Mouse (Mus musculus) large intestine, adult 2 months (tissue): ENCODE measurements around the gene Mapk1ip1. TPM values are rescaled to one million over a fixed set of nuclear protein-coding genes. Genes with fewer than 3 reads are reported as not detected.

Source experiments
- DNase-seq: peaks from one replicate; pipeline ENCODE4 v3.0.0-alpha.2; 2012; ENCODE audit warnings: low read depth, low spot score
- WGBS: fragments of 180-500 bp; shearing (Covaris S2); methylation state at CpG from one replicate; pipeline ENCODE4 v1.1.7; 2018; 5-methylcytosine and 5-hydroxymethylcytosine counted together
- polyA plus RNA-seq: library from polyadenylated mRNA; depleted of rRNA; stranded (reverse); fragments of >200 nt; gene quantifications from 2 replicates; pipeline ENCODE4 v1.2.3, GENCODE M21; 2012; rRNA removed

The Mapk1ip1 gene
- polyA plus RNA-seq, result 20.7 and 25.3 TPM in 2 replicates

DNA sequence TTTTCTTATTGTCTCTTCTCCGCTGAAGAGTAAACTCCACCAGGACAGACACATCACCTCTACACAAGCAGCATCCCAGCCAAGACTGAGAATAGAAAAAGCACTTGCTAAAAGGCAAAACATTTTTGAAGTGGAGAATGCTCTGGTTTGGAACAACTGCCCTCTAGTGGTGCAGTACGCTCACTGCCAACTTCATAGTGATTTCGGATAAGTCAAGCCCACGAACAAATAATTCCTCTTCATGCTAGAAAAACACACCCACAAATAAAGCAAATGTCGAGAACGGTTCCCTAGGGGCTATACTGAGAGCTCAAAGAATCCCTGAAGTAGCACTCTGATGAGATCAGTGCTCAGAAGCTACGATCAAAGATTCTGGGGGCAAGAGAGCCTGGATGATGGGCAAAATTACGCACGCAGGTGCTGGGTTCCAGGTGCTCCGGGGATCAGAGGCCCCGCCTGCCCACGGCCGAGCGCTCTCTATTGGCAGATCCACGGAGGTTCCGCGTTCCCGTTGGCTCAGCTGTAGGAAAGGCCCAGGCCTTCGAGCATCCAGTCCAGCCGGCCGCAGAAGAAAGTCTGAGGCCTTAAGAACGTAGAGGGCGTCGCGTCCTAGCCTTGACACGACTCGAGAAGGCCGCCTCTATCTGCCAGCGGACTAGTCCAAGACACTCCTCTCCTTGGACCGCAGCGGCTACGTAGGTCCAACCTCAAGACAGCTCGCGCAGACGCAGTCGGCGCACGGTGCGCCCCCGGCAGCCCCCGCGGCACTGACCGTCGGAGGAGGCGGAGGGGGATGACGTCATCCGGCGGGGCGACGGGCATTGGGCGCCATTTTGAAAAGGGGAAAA lies at the start of gene Mapk1ip1, which contains the start of gene Ppp2r2d:
Mapk1ip1 (minus strand) TSS at position 730 of the 848 bp plus-strand sequence.
Ppp2r2d (plus strand) TSS at position 536 of the 848 bp plus-strand sequence.
- 1% methylated on average over 51 of the region's 51 CpGs for WGBS
- DNase-seq, result peak; percentile 59

DNA sequence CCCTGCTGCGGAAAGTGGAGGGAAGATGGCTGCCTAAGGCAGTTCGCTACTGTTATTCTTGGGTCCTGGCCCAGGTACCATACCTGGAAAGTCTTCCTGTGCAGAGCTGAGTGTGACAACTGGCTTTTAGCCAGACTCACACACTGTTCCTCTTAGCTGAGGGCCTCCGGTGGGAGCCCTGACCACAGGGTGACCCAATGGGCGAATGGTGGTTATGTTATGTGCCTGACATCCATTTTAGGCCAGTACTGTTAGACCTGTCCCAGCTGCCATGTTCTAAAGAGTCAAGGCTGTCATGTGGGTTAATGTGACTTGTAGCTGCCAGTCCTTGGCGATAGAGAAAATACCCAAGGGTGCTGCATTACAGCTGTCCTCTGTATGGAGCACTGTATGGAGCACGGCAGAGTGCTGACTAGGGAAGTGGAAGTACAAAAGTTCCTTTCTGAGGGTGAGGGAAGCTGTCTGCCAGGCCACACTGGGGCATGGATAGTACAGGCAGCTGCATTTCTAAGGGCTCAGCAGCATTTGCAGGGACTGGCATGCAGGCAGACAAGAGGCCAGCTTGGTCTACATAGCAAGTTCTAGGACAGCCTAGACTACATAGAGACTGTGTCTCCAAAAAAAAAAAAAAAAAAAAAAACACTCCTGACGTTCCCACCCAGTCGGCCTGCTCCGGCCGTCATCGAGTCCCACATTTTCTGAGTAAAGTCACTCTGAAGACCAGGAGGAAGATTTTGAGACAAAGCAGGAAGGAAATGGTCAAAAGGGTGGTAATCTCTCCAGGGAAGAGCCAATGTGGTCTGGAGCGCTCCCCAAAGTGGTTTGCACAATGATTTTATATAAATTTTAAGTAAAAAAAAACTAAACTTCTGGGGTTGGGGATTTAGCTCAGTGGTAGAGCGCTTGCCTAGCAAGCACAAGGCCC lies 39.6 kb upstream of the Mapk1ip1 start:
- WGBS, result 92% methylated on average over 13 of the region's 13 CpGs
- no peak for DNase-seq

DNA sequence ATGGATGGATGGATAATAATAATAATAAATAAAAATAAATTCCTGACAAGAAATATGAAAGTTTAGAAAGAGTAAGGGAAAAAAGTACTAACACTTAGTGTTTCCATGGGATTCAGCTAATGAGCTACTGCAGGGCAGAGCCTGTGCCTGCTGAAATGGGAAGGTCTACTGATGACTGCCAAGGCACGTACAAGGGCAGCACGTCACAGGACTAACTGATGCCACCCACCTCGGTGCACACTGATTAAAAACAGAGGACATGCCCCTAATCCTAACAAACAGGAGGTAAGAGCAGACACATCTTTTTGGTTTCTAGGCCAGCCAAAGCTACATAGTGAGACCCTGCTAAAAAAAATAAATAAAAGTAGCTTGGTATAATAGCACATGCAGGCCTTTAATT lies 37.7 kb upstream of the Mapk1ip1 start:
- DNase-seq, result no peak
- WGBS, result 93% methylated on average over 3 of the region's 3 CpGs

DNA sequence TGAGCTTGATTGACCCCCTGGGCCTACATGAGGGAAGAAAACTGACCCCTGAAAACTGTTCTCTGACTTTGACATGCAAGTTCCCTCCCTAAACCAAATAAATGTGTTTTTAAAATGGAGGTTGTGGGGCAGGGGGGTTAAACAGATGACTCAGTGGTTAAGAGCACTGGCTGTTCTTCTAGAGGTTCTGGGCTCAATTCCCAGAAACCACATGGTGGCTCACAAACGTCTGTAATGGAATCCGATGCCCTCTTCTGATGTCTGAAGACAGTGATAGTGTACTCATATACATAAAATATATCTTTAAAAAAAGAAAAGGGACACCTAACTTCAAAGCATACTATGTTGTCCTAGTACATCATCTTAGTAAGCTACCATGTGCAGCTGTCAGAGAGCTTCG lies 29.0 kb upstream of the Mapk1ip1 start:
- WGBS, result 71% methylated on average over 3 of the region's 3 CpGs
- DNase-seq, result no peak

DNA sequence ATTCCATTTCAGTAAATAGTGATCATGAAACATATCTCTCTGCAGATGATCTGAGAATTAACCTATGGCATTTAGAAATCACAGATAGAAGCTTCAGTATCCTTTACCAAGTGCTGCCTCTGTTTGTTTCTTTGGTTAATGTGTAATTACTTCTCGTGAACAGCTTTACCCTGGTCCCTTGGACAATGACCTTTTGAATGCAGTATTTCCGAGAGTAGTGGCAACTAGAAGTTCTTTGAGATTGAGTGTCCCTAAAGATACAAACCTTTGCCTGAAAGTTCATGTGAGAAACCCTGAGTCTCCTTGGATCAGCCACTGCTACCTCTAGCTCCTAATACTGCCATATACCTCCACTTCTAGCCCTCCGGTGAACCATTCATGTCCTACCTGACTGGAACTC lies 26.9 kb upstream of the Mapk1ip1 start:
- 50% methylated on average over 3 of the region's 3 CpGs for WGBS
- DNase-seq, result no peak

DNA sequence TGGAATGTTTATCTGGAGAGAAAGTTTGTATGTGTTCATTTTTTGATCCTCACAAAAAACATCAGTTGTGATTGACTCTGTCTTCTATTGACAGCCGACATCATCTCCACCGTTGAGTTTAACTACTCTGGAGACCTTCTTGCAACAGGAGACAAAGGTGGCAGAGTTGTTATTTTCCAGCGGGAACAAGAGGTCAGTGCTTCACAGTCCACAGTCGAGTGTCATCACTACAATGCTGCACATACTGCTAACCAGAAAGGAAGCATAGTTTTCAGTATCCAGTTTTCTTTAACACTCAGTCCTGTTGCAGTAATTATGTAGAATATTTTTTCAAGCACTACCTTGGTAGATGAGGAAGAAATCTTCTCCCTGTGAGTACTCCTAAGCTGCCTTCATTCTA lies 22.2 kb upstream of the Mapk1ip1 start:
- 83% methylated on average over 4 of the region's 4 CpGs for WGBS
- no peak for DNase-seq

DNA sequence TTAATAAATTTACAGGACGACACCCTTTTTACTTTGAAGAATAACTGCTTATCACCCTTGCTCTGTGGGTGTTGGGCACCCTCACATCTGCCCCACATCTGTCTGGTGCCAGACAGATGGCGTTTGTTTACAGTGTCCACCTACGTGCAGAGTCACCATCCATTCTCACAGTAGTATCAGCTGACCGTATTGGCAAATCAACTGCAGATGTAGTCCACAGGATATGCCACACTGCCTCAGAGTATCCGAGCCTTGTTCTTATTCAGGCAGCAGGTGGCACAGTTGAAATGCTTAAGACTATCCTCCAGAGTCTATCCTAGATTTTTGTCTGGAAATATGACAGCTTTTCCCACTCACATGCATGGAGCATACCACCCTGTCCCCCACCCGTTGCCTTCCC lies 21.2 kb upstream of the Mapk1ip1 start:
- 53% methylated on average over 6 of the region's 6 CpGs for WGBS
- DNase-seq, result no peak

DNA sequence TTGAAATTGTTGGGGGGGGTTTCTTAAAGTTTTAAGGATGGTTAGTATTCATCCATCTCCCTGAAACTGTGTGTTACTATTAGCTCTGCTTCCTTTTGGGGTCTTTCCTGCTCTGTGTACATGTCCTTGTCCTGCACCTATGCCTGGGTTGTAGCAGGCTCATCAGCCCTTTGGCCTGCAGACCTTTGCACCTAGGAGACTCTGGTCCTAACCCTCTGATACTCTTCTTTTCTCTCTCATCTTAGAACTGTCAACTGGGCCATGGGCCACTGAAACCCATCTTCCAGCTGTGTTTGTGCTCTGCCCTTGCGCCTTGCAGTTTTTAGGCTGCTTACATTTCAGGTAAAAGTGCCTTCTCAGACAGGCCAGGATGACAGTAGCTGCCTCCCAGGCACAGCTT lies 18.7 kb upstream of the Mapk1ip1 start:
- no peak for DNase-seq
- 86% methylated on average over 1 of the region's 1 CpGs for WGBS

DNA sequence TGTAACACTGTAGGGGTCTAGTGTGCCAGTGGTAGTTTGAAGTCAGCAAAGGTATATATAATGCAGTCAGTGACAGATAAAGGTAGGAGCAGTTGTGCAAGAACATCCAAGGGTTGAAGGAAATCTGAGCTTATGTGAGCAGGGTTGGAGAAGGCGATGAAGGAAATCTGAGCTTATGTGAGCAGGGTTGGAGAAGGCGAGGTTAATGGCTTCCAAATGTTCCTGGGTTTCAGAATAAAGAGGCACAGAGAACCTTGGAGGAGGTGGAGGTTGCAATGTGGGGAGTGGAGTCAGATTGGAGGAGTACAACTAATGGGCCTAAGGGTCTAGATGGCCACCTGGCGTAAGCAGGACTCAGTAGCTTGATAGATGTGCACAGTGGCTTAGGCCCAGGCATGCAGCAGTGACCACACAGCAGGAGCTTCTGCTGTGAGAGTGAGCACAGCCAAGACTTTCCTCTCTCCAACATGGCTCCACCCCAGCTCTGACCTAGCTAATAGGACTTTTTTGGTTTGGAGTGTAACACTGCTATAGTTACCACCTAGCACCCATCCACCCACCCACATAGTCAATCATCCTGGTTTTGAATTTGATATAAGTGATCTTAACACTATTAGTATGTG lies 18.0 kb upstream of the Mapk1ip1 start:
- 95% methylated on average over 3 of the region's 3 CpGs for WGBS
- DNase-seq, result no peak

DNA sequence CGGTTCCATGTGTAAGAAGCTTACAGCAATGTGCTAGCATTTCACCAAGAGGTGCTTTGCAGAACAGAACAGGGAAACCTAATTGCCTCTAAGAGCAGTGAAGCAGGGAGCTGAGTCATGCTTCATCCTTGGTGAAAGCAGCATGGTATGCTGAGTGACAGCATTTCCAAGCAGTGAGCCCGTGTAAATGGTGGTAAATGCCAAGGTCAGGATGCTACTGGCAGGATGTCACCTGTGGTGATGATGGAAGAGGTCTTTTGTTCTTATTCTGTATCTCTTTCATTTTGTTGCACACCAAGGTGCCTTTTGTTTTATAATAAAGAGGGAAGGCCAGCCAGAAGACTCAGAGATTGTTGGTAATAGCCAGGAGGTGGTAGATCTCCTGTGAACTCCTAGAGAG lies 10.6 kb upstream of the Mapk1ip1 start:
- DNase-seq, result no peak
- 60% methylated on average over 2 of the region's 2 CpGs for WGBS

DNA sequence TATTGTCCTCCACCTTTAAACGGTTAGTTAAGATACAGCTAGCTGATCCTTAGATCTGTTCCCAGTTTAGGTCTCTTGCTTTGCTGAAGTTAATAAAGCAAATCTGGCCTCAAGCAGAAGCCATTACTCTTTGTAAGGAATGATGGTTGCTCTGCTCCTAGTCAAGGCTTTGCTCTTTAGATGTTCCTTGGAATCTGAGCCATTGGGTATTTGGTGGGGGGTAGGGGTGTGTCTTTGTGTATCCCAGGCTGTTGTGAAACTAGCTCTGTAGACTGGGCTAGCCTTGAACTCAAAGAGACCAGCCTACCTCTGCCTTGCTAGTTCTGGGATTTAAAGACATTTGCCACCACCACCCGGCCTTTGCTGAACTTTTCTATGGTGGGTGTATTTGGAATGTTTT lies 8.1 kb upstream of the Mapk1ip1 start:
- WGBS, result 86% methylated on average over 2 of the region's 2 CpGs
- DNase-seq, result no peak

DNA sequence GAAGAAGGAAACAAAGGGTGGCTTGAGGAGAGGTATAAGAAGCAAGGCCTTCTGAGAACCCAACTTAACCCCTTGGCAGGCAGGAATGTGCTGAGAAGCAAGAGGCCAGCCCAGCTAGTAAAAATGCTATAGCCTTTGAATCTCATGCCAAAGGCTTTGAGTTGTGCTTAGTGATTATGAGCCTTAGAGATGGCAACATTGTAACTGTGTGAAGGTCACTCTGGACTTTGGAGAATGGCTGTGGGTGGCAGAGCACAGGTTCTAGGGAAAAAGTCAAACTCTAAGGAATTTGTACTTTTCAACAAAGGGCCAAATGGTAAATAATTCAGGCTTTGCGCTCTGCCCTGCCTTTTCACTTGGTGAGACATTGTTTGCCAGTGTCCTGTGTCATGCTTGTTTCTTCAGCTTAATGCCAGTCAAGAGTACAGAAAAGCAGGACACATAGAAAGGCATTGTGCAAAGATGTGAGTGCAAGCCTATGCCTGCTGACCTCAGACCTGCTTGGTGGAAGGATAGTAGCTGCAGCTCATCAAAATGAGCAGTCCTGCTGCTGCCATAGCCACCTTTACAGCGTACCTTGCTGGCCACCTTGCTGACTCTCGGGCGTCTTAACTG lies 7.5 kb upstream of the Mapk1ip1 start:
- DNase-seq, result no peak

DNA sequence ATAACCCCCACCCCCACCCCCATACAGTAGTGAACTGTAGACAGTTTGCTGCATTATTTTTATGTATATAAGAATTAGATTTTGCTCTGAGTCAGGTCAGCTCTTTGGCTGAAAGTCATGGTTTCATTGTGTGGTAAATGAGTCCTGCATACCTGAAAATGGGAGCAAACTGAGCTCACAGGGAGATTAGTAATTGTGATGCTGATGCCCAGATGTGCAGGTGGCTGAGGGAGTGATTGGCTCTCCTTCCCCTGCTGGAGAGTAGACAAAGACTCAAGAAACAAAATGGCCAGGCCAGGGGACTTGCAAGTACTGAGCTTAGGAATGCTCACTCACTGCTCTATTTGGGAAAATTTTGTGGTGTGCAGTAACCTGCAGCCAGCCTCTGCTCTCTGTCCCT lies 4.0 kb upstream of the Mapk1ip1 start:
- DNase-seq, result no peak

More for the DNA sequence above, 7.5 kb upstream of the Mapk1ip1 start:
- WGBS, result 94% methylated on average over 4 of the region's 4 CpGs

DNA sequence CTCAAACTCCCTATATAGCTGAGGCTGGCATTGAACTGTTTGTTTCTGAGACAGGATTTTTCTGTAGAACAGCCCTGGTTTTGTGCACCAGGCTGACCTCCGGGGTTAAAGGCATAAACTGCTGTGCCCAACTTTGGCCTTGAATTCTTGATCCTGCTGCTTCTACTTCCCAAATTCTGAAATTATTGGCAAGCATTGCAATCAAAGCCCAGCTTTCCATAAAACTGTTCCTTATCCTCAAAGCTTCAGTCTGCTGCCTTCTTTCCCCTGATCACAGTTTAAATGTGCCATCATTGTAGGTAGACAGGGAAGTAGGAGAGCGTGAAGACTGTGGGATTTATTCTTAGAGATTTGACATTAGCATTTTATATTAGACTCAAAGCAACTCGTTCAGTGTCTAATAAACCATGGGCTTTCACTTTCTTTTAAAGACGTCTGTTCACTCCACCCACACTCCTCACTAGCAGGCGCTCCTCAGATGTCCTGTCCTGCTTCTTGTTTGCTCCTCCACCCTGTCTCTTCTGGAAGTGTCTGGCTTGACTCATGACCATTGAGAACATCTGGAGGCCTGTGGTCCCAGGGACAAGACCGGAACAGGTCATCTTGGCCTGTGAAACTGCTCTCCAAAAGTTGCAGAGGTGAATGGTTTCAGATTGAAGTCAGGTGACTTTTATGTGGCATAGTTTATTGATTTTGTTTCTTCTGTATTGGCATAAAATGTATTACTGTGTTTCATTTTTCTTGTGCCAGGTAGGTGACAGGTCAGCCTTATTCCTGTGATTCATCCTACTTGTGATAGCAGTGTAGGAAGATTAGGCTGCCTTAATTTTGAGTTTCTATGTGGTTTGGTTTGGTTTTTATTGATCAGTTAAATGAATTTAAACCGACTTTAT lies 2.2 kb upstream of the Mapk1ip1 start:
- WGBS, result 25% methylated on average over 7 of the region's 7 CpGs
- DNase-seq, result peak; percentile 51

DNA sequence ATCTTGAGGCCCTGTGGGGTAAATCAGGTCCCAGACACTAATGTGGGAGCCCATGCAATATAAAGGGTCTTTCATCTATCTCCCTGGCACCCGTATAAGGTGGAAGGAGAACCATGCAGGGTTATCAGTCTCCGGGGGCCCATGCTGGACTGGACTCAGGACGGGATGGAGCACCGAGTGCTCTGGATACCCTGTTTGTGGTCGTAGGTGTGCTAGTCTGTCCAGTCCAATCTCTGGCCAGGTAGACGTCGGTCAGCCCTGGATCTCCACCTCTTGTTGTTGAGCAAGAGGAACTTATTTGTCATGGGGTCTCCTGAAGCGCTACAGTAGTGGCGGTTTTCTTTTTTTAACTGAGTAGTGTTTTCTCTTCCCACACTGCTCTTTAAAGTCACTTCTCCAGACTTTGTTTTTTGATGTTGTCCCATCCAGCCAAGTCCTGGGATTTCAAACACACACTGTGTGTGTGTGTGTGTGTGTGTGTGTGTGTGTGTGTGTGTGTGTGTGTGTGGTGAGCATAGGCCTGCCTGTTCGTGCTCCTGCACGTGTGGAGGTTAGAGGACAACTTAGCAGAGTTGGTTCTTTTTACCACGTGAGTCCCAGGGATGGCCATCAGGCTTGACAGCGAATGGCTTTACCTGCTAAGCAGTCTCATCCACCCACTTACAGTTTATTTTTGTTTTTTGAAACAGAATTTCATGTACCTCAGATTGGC lies 1.4 kb upstream of the Mapk1ip1 start:
- DNase-seq, result no peak
- 25% methylated on average over 13 of the region's 13 CpGs for WGBS

DNA sequence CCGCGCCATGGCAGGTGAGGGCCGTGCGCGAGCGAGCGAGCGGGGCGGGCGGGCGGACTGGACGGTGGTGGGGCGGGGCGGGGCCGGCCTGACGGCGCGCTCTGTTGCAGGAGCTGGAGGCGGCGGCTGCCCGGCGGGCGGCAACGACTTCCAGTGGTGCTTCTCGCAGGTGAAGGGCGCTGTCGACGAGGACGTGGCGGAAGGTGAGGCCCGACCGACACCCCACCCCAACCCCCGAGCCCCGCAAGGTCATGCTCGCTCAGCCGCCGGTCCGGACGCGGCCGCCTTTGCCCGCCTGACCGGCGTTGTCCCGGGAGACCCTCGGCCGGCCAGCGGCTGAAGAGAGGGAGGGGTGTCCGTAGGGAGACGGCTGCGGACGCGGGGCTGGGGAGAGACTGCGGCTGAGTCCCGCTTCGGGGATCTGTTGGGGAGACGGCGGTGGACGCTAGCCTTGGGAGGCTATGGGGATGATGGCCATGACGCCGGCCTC lies 474 bp upstream of the Mapk1ip1 start:
- WGBS, result under 1% methylated on average over 55 of the region's 61 CpGs
- DNase-seq, result no peak

DNA sequence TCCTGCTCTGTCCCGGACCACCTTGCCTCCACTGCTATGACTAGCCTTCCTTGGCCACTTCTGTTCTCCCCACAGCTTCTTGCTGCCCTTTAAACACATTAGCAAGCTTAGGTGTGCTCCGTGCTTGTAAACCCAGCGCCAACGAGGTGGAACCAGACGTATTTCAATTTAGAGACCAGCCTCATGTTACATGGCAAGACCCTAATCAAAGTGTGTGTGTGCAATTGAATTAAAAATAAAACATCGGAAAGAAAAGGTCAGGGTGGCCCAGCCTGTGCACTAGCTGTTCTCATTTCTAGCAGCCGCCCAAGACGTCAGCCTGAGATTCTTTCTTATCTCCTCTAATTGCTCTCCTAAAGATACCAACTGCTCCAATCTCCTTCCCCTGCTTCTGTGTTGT lies 962 bp downstream of the Mapk1ip1 start:
- 20% methylated on average over 8 of the region's 8 CpGs for WGBS

DNA sequence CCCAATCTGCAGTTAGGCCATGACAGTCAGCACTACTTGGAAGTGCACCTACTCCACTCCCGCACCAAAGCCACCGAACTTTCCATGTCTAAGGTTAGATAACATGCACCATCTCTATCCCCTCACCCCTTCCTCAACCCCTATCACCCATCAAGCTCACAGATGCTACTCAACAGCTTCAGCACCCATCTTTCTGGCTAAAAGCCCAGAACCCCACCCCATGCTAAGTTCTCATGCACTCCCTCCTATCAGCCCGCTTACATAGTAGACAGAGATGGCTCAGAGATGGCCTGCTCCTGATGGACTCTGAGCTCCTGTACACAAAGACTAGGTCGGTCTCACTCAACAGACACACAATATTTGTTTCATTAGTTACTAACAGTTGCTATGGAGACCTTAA lies 2.7 kb downstream of the Mapk1ip1 start:
- 81% methylated on average over 4 of the region's 4 CpGs for WGBS
- DNase-seq, result no peak

More for the DNA sequence above, 962 bp downstream of the Mapk1ip1 start:
- DNase-seq, result no peak
